Mouse (Mus musculus): Measurements from ENCODE around the gene Ssx9.
"Not testable (repeated sequence)": the region's sequence is repeated elsewhere in the genome, so short reads cannot be mapped to it uniquely, and the experiment has no call there.

The Ssx9 gene

GRCm38 (mm10) chrX:8748132-8748531 lies at the start of gene Ssx9:
TSS of gene Ssx9 (plus strand) at chrX:8748432.
- DNase-seq = not testable (repeated sequence)

GRCm38 (mm10) chrX:8732907-8733306 lies 15.3 kb upstream of the Ssx9 start:
- DNase-seq = peak; percentile 7

DNA sequence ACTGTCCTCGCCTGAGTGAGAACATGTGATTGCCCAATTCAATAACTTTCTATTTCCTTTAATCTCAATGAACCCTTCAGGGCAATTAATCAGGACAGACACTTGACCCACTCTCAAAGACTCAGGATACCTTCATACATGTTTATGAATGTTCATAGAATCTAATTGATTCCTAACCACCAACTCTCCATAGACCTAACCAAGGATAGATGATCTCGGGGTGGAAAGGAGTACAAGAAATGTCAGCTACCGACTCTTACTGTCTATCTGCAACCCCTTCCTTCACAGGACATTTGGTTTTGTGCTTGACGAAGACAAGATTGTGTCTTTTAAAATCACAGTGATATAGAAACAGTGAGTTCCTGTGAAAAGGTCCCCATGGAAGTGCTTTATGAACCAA lies 55.2 kb downstream of the Ssx9 start, which contains the start of gene Ssxb5:
Gene Ssxb5 (plus strand): TSS at position 301 of the 400 bp plus-strand sequence.
- not testable (repeated sequence) for DNase-seq
